Mouse (Mus musculus) spleen, adult 2 months (tissue): ENCODE results near the gene Gm10663.

ENCODE experiments used
- CTCF ChIP-seq: fragments of 200-500 bp; IDR thresholded peaks from 2 replicates; pipeline ENCODE4 v1.5.1; 2011; ENCODE audit warnings: mild to moderate bottlenecking, inconsistent platforms; ENCODE audit not compliant: insufficient read depth, insufficient read length, insufficient replicate concordance; ENCODE audit errors: extremely low read depth
- POLR2A ChIP-seq: fragments of 200-500 bp; IDR thresholded peaks from 2 replicates; pipeline ENCODE4 v1.6.1; 2011; ENCODE audit warnings: low read depth, low read length, inconsistent platforms

DNA sequence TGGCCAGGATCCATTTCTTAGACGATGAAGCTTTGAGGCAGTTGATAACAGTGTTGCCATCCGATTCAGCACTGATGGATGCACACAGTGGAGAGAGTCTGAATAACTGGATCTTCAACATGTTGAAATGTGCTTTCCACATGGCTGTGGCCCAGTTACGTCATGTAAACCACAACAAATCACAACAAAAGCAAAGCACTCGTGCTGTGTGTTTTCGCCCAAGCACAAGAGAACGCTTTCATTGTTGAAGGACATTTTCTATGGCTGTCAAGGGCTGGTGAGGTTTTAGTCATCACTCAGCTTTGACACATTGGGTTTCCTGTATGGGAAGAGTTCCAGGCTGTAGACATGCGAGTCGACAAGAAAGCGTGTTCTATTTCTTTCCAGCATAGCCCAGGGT is 5.9 kb downstream of the Gm10663 start:
- TF ChIP-seq POLR2A (no peak), CTCF (no peak)
